Mouse (Mus musculus) limb, embryonic 10.5 days (tissue): ENCODE measurements around the gene Cpt2. TPM values are rescaled to one million over a fixed set of nuclear protein-coding genes. Genes with fewer than 3 reads are reported as not detected.

Experiments used
- DNase-seq: peaks from one replicate; pipeline ENCODE4 v3.0.0-alpha.2; 2017; ENCODE audit warnings: low spot score
- H3K27ac ChIP-seq: fragments of 300-500 bp; sonication (generic); 2 replicates; pipeline ENCODE4 v1.5.1; 2016; ENCODE audit warnings: mild to moderate bottlenecking
- H3K27me3 ChIP-seq: fragments of 300-500 bp; sonication (generic); 2 replicates; pipeline ENCODE4 v1.6.1; 2016; ENCODE audit warnings: low read depth, mild to moderate bottlenecking; ENCODE audit not compliant: poor library complexity, severe bottlenecking
- H3K36me3 ChIP-seq: fragments of 300-500 bp; sonication (generic); 2 replicates; pipeline ENCODE4 v1.6.1; 2016; ENCODE audit warnings: mild to moderate bottlenecking, moderate library complexity
- H3K4me1 ChIP-seq: fragments of 300-500 bp; sonication (generic); 2 replicates; pipeline ENCODE4 v1.6.1; 2016
- H3K4me3 ChIP-seq: fragments of 300-500 bp; sonication (generic); 2 replicates; pipeline ENCODE4 v1.5.1; 2016; ENCODE audit warnings: mild to moderate bottlenecking, moderate library complexity
- H3K9me3 ChIP-seq: fragments of 300-500 bp; sonication (generic); replicated peaks from 2 replicates; pipeline ENCODE4 v1.6.1; 2016; ENCODE audit warnings: mild to moderate bottlenecking
- WGBS: fragments of 180-500 bp; shearing (Covaris S2); methylation state at CpG from one replicate; pipeline ENCODE4 v1.1.7; 2016; 5-methylcytosine and 5-hydroxymethylcytosine counted together
- polyA plus RNA-seq: library from polyadenylated mRNA; unstranded; fragments of >200 nt; fragmentation: Nextera tagmentation; extraction: Ambion mirVana; gene quantifications from 2 replicates; pipeline ENCODE4 v1.2.1, GENCODE M21; 2016

The Cpt2 gene
- polyA plus RNA-seq, 1 experiment from 2014 or later, result 41.6 TPM

DNA sequence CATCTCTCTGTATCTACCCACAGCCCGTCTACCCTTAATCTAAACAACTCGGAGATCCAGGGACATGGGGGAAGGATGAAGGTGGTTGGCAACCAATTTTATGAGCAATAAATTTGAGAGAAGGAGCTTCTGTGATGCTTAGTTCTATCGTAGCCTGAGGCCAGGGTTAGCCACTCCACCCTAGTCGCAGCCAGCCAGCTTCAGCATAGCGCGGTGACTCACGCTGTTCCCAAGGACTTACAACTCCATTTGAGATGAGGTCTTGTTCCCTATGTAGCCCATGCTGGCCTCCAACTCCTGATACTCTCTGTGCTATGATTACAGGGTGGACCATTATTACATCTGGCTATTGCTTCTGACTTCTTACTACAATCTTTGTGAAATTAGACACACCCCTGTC lies 19.3 kb upstream of the Cpt2 start:
- no peak overlapping the region for H3K27ac ChIP-seq
- no peaks in the 10 kb centered on the region for H3K4me1 ChIP-seq
- no peaks in the 10 kb centered on the region for H3K9me3 ChIP-seq
- H3K27me3 ChIP-seq, result no peaks in the 10 kb centered on the region
- DNase-seq, result no peak
- 90% methylated on average over 7 of the region's 7 CpGs for WGBS
- no peak overlapping the region for H3K4me3 ChIP-seq
- H3K36me3 ChIP-seq, result no peaks in the 10 kb centered on the region

DNA sequence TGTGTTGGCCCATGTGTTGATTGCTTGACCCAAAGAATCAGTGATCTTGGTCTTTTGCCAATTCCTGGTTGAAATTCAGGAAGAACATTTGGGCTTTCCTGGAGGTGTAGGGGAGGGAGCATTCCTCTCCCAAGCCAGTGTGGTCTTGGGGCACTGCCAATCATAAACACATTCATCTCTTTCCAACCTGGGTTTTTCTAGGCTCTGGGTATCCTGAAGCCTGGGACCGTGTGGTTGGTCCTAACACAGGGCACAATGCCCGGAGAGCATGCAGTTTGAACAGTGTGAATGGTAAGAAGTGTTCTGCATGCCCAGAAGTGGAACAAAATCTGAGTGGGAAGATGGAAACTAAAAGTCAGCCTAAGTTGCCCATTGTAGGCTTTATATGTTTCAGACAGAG lies 14.7 kb upstream of the Cpt2 start:
- no peak overlapping the region for H3K27ac ChIP-seq
- no peaks in the 10 kb centered on the region for H3K36me3 ChIP-seq
- no peaks in the 10 kb centered on the region for H3K9me3 ChIP-seq
- H3K27me3 ChIP-seq, result no peaks in the 10 kb centered on the region
- H3K4me3 ChIP-seq, result no peak overlapping the region
- WGBS, result 93% methylated on average over 2 of the region's 2 CpGs
- H3K4me1 ChIP-seq, result no peaks in the 10 kb centered on the region
- no peak for DNase-seq

GRCm38 (mm10) chr4:107937338-107937737 lies 13.9 kb upstream of the Cpt2 start:
- no peaks in the 10 kb centered on the region for H3K27me3 ChIP-seq
- H3K4me3 ChIP-seq, result no peak overlapping the region
- no peaks in the 10 kb centered on the region for H3K36me3 ChIP-seq
- DNase-seq, result peak; percentile 74
- no peaks in the 10 kb centered on the region for H3K9me3 ChIP-seq
- WGBS, result 29% methylated on average over 6 of the region's 6 CpGs
- no peaks in the 10 kb centered on the region for H3K4me1 ChIP-seq
- H3K27ac ChIP-seq, result no peak overlapping the region

DNA sequence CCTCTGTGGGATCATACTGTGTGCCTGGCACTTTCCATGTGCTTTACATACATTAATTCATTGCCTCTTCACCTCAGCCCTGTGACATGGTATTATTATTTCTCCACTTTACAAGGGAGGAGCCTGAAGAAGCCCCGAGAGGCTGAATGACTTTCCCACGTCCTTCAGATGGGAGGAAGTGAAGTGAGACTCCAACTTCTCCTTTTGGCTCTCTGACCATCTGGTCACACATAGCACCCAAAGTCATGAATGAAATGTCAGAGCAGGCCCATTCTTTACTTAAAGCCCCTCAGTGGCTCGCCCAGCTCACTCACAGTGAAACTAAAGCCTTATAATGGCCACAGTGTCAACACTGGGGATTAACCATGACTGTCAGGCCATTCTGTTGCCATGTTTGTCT lies 11.8 kb upstream of the Cpt2 start:
- no peak for DNase-seq
- 64% methylated on average over 3 of the region's 3 CpGs for WGBS
- H3K36me3 ChIP-seq, result no peaks in the 10 kb centered on the region
- no peak overlapping the region for H3K27ac ChIP-seq
- no peaks in the 10 kb centered on the region for H3K4me1 ChIP-seq
- no peaks in the 10 kb centered on the region for H3K9me3 ChIP-seq
- no peak overlapping the region for H3K4me3 ChIP-seq
- no peaks in the 10 kb centered on the region for H3K27me3 ChIP-seq

GRCm38 (mm10) chr4:107933239-107933638 lies 9.8 kb upstream of the Cpt2 start:
- no peaks in the 10 kb centered on the region for H3K4me1 ChIP-seq
- WGBS, result 84% methylated on average over 8 of the region's 8 CpGs
- no peak for DNase-seq

GRCm38 (mm10) chr4:107931453-107931852 lies 8.0 kb upstream of the Cpt2 start:
- DNase-seq, result no peak
- H3K27ac ChIP-seq, result no peak overlapping the region

More at GRCm38 (mm10) chr4:107933239-107933638, 9.8 kb upstream of the Cpt2 start:
- no peaks in the 10 kb centered on the region for H3K36me3 ChIP-seq
- H3K9me3 ChIP-seq, result no peaks in the 10 kb centered on the region
- no peaks in the 10 kb centered on the region for H3K27me3 ChIP-seq
- no peak overlapping the region for H3K4me3 ChIP-seq
- no peak overlapping the region for H3K27ac ChIP-seq

DNA sequence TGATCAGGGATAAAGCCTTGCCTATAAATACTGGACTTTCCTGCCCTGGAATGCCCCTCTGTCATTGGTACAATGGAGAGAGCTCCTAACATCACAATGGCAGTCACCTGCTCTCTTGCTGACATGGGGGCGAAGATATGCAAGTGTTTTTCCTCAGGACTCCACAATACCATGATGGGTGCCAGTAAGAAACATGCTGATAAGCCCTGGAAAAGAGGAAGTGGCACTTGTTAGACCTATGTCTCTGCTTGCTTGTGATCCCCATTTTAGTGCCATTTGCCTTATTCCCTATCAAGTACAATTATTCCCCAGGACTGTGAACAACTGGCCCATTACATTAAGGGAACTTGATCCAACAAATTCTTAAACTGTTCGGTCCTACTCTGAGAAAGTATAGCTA lies 5.3 kb upstream of the Cpt2 start:
- Histone ChIP-seq H3K36me3 (no peaks in the 10 kb centered on the region), H3K4me3 (no peak overlapping the region), H3K4me1 (no peaks in the 10 kb centered on the region), H3K27me3 (no peaks in the 10 kb centered on the region), H3K9me3 (no peaks in the 10 kb centered on the region), H3K27ac (no peak overlapping the region)
- DNase-seq, result no peak
- 85% methylated on average over 2 of the region's 2 CpGs for WGBS

More at GRCm38 (mm10) chr4:107931453-107931852, 8.0 kb upstream of the Cpt2 start:
- Histone ChIP-seq H3K4me3 (no peak overlapping the region), H3K9me3 (no peaks in the 10 kb centered on the region), H3K36me3 (no peaks in the 10 kb centered on the region), H3K4me1 (no peaks in the 10 kb centered on the region), H3K27me3 (no peaks in the 10 kb centered on the region)
- 77% methylated on average over 3 of the region's 3 CpGs for WGBS

GRCm38 (mm10) chr4:107928269-107928668 lies 4.9 kb upstream of the Cpt2 start:
- 74% methylated on average over 2 of the region's 2 CpGs for WGBS
- Histone ChIP-seq H3K27me3 (no peaks in the 10 kb centered on the region), H3K9me3 (no peaks in the 10 kb centered on the region), H3K4me1 (no peaks in the 10 kb centered on the region), H3K36me3 (no peaks in the 10 kb centered on the region), H3K4me3 (no peak overlapping the region), H3K27ac (no peak overlapping the region)
- DNase-seq, result no peak

DNA sequence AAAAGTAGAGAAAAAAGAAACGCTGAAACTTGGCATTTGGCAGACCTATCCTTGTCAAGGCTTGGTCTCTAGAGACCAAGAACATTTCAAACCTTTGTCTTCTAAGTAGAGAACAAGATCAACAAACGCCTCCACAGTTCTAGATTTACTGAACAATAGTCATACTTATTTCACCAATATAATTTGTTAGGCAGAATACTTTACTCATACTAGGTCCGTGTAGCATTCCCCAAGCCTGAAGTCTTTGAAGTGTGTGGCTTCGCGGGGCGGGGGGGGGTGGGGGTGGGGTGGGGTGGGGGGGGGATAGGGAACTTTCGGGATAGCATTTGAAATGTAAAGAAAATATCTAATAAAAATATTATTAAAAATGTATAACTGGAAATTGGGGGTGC lies 389 bp upstream of the Cpt2 start:
- 53% methylated on average over 7 of the region's 7 CpGs for WGBS
- H3K4me1 ChIP-seq, result peaks cover 14% of the 10 kb centered on the region
- peak overlapping the region; percentile 93 for H3K27ac ChIP-seq
- peaks cover 9% of the 10 kb centered on the region; the same call in 1 of the 2 replicates for H3K36me3 ChIP-seq
- no peak for DNase-seq
- no peaks in the 10 kb centered on the region for H3K27me3 ChIP-seq
- H3K9me3 ChIP-seq, result no peaks in the 10 kb centered on the region
- H3K4me3 ChIP-seq, result peak overlapping the region; percentile 87

DNA sequence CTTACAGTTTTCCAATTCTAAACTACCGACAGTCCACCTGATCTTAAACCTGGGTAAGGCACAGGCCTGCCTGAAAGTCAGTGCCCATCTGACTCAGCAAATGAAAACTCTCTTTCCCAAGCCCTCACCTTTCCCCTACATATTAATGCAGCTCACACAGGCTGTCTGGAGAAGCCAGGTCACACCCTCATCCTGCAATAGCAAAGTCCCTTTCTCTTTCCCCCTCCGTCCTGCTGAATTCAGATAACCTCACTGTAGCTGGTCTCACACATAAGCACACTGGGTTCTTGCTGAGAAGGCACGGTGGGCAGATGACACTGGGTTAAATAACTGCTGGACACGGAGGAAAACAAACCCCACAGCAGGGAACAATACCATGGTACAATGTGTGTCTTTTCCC lies 1.5 kb downstream of the Cpt2 start:
- DNase-seq, result no peak
- H3K4me3 ChIP-seq, result no peak overlapping the region
- no peak overlapping the region for H3K27ac ChIP-seq

DNA sequence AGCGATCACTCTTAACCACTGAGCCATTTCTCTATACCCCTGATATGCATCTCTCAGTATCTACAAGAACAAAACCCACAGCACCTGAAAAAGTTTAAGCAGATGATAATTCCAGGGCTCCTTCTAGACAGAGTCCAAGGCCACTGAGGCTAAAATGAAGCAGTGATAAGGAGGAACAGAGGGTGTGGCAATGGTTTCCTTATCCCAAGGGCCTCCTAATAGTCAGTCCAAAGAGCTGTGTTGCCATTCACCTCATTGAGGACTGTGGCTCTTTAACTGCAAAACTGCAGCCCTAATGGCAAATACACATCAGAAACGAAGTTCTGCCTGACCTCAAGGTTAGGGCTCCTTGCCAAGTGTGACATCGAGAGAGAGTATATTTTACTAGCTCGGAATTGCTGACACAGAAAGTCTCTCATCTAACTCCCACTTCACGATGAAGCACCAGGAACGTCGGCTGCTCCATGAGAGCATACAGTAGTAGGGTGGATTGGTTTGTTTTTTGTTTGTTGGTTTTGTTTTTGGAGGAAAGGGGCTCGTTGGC lies 2.2 kb downstream of the Cpt2 start:
- WGBS, result 91% methylated on average over 8 of the region's 8 CpGs
- Histone ChIP-seq H3K9me3 (no peaks in the 10 kb centered on the region), H3K27me3 (no peaks in the 10 kb centered on the region), H3K4me1 (peaks cover 14% of the 10 kb centered on the region), H3K4me3 (no peak overlapping the region), H3K27ac (no peak overlapping the region), H3K36me3 (peaks cover 9% of the 10 kb centered on the region; the same call in 1 of the 2 replicates)
- no peak for DNase-seq

More for the DNA sequence above, 1.5 kb downstream of the Cpt2 start:
- Histone ChIP-seq H3K36me3 (peaks cover 9% of the 10 kb centered on the region; the same call in 1 of the 2 replicates), H3K9me3 (no peaks in the 10 kb centered on the region), H3K4me1 (peaks cover 14% of the 10 kb centered on the region), H3K27me3 (no peaks in the 10 kb centered on the region)
- WGBS, result 83% methylated on average over 4 of the region's 4 CpGs

DNA sequence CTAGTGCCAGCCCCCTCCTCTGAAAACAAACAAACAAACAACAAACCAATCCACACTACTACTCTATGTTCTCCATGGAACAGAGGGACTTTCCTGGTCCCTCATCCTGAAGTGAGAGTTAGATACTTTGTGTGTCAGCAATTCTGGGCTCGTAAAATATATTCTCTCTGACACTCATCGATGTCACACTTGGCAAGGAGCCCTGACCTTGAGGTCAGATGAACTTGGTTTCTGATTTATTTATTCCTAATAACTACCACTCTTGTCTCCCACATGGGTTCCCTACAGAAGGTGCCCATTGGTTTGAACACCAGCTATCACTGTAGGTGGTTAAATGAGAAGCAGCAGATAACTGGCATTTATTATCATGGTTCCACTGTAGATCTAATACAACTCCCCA lies 3.1 kb downstream of the Cpt2 start:
- WGBS, result 98% methylated on average over 2 of the region's 2 CpGs
- no peak for DNase-seq
- Histone ChIP-seq H3K4me3 (no peak overlapping the region), H3K27ac (no peak overlapping the region), H3K4me1 (peaks cover 14% of the 10 kb centered on the region), H3K36me3 (peaks cover 9% of the 10 kb centered on the region; the same call in 1 of the 2 replicates), H3K9me3 (no peaks in the 10 kb centered on the region), H3K27me3 (no peaks in the 10 kb centered on the region)

GRCm38 (mm10) chr4:107910020-107910419 lies 13.4 kb downstream of the Cpt2 start:
- H3K36me3 ChIP-seq, result peaks cover 82% of the 10 kb centered on the region

GRCm38 (mm10) chr4:107906561-107906960 lies 16.8 kb downstream of the Cpt2 start:
- 94% methylated on average over 9 of the region's 9 CpGs for WGBS
- no peaks in the 10 kb centered on the region for H3K4me1 ChIP-seq
- no peaks in the 10 kb centered on the region for H3K9me3 ChIP-seq
- no peaks in the 10 kb centered on the region for H3K27me3 ChIP-seq
- H3K36me3 ChIP-seq, result peaks cover 81% of the 10 kb centered on the region
- DNase-seq, result no peak
- no peak overlapping the region for H3K27ac ChIP-seq
- H3K4me3 ChIP-seq, result no peak overlapping the region

More at GRCm38 (mm10) chr4:107910020-107910419, 13.4 kb downstream of the Cpt2 start:
- Histone ChIP-seq H3K27me3 (no peaks in the 10 kb centered on the region), H3K9me3 (no peaks in the 10 kb centered on the region), H3K4me3 (no peak overlapping the region), H3K4me1 (peaks cover 4% of the 10 kb centered on the region; the same call in 1 of the 2 replicates), H3K27ac (no peak overlapping the region)
- 95% methylated on average over 4 of the region's 4 CpGs for WGBS
- no peak for DNase-seq
